Comparison of ENCODE assay signal across 11 mouse cellular contexts in genomic region chr1:54913379-54913873, GRCm38 (mm10). TPM values are rescaled to one million over a fixed set of nuclear protein-coding genes. Genes with fewer than 3 reads are reported as not detected.
DNase-seq lines count a peak whose midpoint lies in the region; ATAC-seq lines count a peak whose summit lies in the region.
"Had no signal": no experiment of that assay in that cellular context is flagged by ENCODE, and none has a peak within 500 bp of the region (broad histone marks: within the 10 kb centered on the region; RNA-seq: fewer than 3 reads in every experiment).

No protein-coding gene starts in this region.

- DNase-seq in 3T3-L1 (ENCODE audit: low read depth, low spot score), result peak; percentile 57
- peak; percentile 87 for DNase-seq in CD4-positive helper T cell, adult 2 months (ENCODE audit: low read depth, low spot score)
- peak; percentile 84 for DNase-seq in naive thymus-derived CD4-positive, alpha-beta T cell, adult 2 months (ENCODE audit: low read depth)
- no peak for DNase-seq in right cerebral cortex, postnatal 4 days
- no peak for DNase-seq in left cerebral cortex, postnatal 10 days (ENCODE audit: extremely low spot score in 1 of 2, low spot score in 2 of 2)
- no peak for DNase-seq in heart, adult 9 months (ENCODE audit: low spot score in 2 of 2)
- DNase-seq: cerebellum, adult 9-11 months had no signal

- H3K27ac ChIP-seq in embryonic facial prominence, embryonic 13.5 days, result peak overlapping the region; percentile 83
- H3K27ac ChIP-seq: kidney, postnatal 0 days; liver, embryonic 14.5 days had no signal

- H3K4me3 ChIP-seq in embryonic facial prominence, embryonic 13.5 days, result no peak overlapping the region

- no peak overlapping the region for H3K4me2 ChIP-seq in embryonic facial prominence, embryonic 13.5 days

- WGBS in embryonic facial prominence, embryonic 13.5 days, result 68% methylated on average over 3 of the region's 3 CpGs

- intact Hi-C loops in left cerebral cortex, postnatal 10 days (cut with DNase I), result no loop called here

- ATAC-seq in embryonic facial prominence, embryonic 13.5 days (ENCODE audit: insufficient number of reproducible peaks, insufficient read depth, low FRiP score, low TSS enrichment, low read depth), result no peak
- ATAC-seq in frontal cortex, adult (ENCODE audit: low TSS enrichment), result no peak

- H3K9me3 ChIP-seq in embryonic facial prominence, embryonic 13.5 days, result no peaks in the 10 kb centered on the region

- H3K4me1 ChIP-seq in embryonic facial prominence, embryonic 13.5 days, result peaks cover 76% of the 10 kb centered on the region

- H3K9ac ChIP-seq in embryonic facial prominence, embryonic 13.5 days, result no peak overlapping the region
- H3K9ac ChIP-seq: liver, embryonic 14.5 days had no signal

- H3K27me3 ChIP-seq in embryonic facial prominence, embryonic 13.5 days, result no peaks in the 10 kb centered on the region

- H3K36me3 ChIP-seq in embryonic facial prominence, embryonic 13.5 days, result no peaks in the 10 kb centered on the region

RNA-seq across cellular contexts. Expression of gene Ankrd44, which starts 12.8 kb away (rescaled TPM):
- 25.8 and 36.7 TPM in 2 replicates for polyA plus RNA-seq in embryonic facial prominence, embryonic 13.5 days (2015; fragmentation: Nextera tagmentation; extraction: Ambion mirVana)
- 10 to 100 TPM; 35.2 to 37.8 TPM for total RNA-seq in left cerebral cortex, postnatal 10 days (2021)

Comparison
In these comparisons a context has a peak if more than half of its experiments do, and no peak if none do; other contexts are left out.
1. DNase-seq: peak in 3T3-L1 (single experiment), CD4-positive helper T cell, adult 2 months (single experiment) and naive thymus-derived CD4-positive, alpha-beta T cell, adult 2 months (single experiment); none in right cerebral cortex, postnatal 4 days (single experiment), left cerebral cortex, postnatal 10 days (0 of 2) and heart, adult 9 months (0 of 2).